Mouse (Mus musculus) CH12.LX (cell line): ENCODE data around the gene Cd59b. TPM values are rescaled to one million over a fixed set of nuclear protein-coding genes. Genes with fewer than 3 reads are reported as not detected.

ENCODE experiments used
- DNase-seq: peaks from one replicate; pipeline ENCODE4 v3.0.0-alpha.2; 2013; ENCODE audit errors: extremely low read depth
- H3K27ac ChIP-seq: 2 replicates; pipeline ENCODE4 v1.5.1; 2012; ENCODE audit warnings: low read depth, mild to moderate bottlenecking, control low read depth, moderate library complexity; ENCODE audit not compliant: insufficient read depth
- H3K27me3 ChIP-seq: replicated peaks from 2 replicates; pipeline ENCODE3; 2012; ENCODE audit warnings: inconsistent platforms
- H3K36me3 ChIP-seq, 2 experiments: replicated peaks in 1 of 2; 2 replicates each; pipeline versions ENCODE3 to v1.6.1; 2012; ENCODE audit warnings: inconsistent platforms in 1 of 2, low read length in 1 of 2, mild to moderate bottlenecking in 1 of 2, mixed read lengths in 1 of 2, moderate library complexity in 1 of 2; ENCODE audit not compliant: control insufficient read depth in 1 of 2, insufficient read depth in 1 of 2
- H3K4me1 ChIP-seq, 2 experiments: 2 replicates each; pipeline ENCODE4 v1.6.1; 2012; ENCODE audit warnings: inconsistent platforms in 1 of 2, moderate library complexity in 1 of 2; ENCODE audit not compliant: insufficient read depth in 2 of 2, control insufficient read depth in 1 of 2
- H3K4me2 ChIP-seq: 2 replicates; pipeline ENCODE4 v1.6.1; 2012; ENCODE audit warnings: low read depth, mild to moderate bottlenecking, control low read depth; ENCODE audit not compliant: poor library complexity, insufficient read depth, severe bottlenecking
- H3K4me3 ChIP-seq, 3 experiments: fragments of 150-350 bp in 1 of 3; sonication (generic) in 1 of 3; replicated peaks in 1 of 3; 2 replicates each; pipeline versions ENCODE3 to v1.5.1; 2011 to 2012; ENCODE audit warnings: low read depth in 2 of 3, low read length in 2 of 3, mild to moderate bottlenecking in 2 of 3, moderate library complexity in 2 of 3, control low read depth in 1 of 3, improper control_type of control experiment in 1 of 3, inconsistent platforms in 1 of 3, mixed read lengths in 1 of 3; ENCODE audit not compliant: poor library complexity in 1 of 3
- H3K79me2 ChIP-seq: replicated peaks from 2 replicates; pipeline ENCODE4 v1.6.1; 2012; ENCODE audit warnings: mild to moderate bottlenecking, moderate library complexity; ENCODE audit not compliant: control insufficient read depth, poor library complexity, insufficient read depth, severe bottlenecking; ENCODE audit errors: extremely low read depth
- H3K9ac ChIP-seq: 2 replicates; pipeline ENCODE4 v1.6.1; 2012; ENCODE audit warnings: low read depth, mild to moderate bottlenecking, control low read depth, moderate library complexity; ENCODE audit not compliant: insufficient read depth
- H3K9me3 ChIP-seq: replicated peaks from 2 replicates; pipeline ENCODE3; 2012; ENCODE audit warnings: low read length, inconsistent platforms, mixed read lengths
- BHLHE40 ChIP-seq: IDR thresholded peaks from 2 replicates; pipeline ENCODE4 v1.6.1; 2011; ENCODE audit warnings: mild to moderate bottlenecking, low read depth, low read length, improper control_type of control experiment
- CHD1 ChIP-seq: IDR thresholded peaks from 2 replicates; pipeline ENCODE4 v1.6.1; 2012; ENCODE audit warnings: low read depth, low read length, improper control_type of control experiment, inconsistent platforms
- CTCF ChIP-seq, 2 experiments: IDR thresholded peaks in 1 of 2; conservative IDR thresholded peaks in 1 of 2; 2 replicates each; pipeline ENCODE4 v1.5.1; 2011 to 2012; ENCODE audit warnings: low read depth in 2 of 2, low read length in 2 of 2, improper control_type of control experiment in 1 of 2, inconsistent platforms in 1 of 2, mild to moderate bottlenecking in 1 of 2, moderate library complexity in 1 of 2
- EP300 ChIP-seq: IDR thresholded peaks from 2 replicates; pipeline ENCODE4 v1.6.1; 2011; ENCODE audit warnings: low read length, improper control_type of control experiment
- HCFC1 ChIP-seq: IDR thresholded peaks from 2 replicates; pipeline ENCODE4 v1.6.1; 2012; ENCODE audit warnings: low read depth, mild to moderate bottlenecking, inconsistent platforms, low read length, improper control_type of control experiment
- JUND ChIP-seq: conservative IDR thresholded peaks from 2 replicates; pipeline ENCODE4 v1.6.1; 2011; ENCODE audit warnings: low read depth, low read length, improper control_type of control experiment
- MAZ ChIP-seq: IDR thresholded peaks from 2 replicates; pipeline ENCODE4 v1.6.1; 2012; ENCODE audit warnings: low read depth, mild to moderate bottlenecking, inconsistent platforms, low read length, improper control_type of control experiment, moderate library complexity
- MYC ChIP-seq: IDR thresholded peaks from 2 replicates; pipeline ENCODE4 v1.6.1; 2011; ENCODE audit warnings: low read depth, mild to moderate bottlenecking, improper control_type of control experiment, low read length
- NRF1 ChIP-seq: IDR thresholded peaks from 2 replicates; pipeline ENCODE4 v1.6.1; 2014; ENCODE audit warnings: low read depth, mild to moderate bottlenecking, inconsistent platforms, low read length, improper control_type of control experiment, moderate library complexity
- PAX5 ChIP-seq: IDR thresholded peaks from 2 replicates; pipeline ENCODE4 v1.6.1; 2012; ENCODE audit warnings: low read length, inconsistent platforms, mixed read lengths
- RAD21 ChIP-seq: IDR thresholded peaks from 2 replicates; pipeline ENCODE4 v1.6.1; 2011; ENCODE audit warnings: low read depth, mild to moderate bottlenecking, low read length, improper control_type of control experiment, moderate library complexity
- SMC3 ChIP-seq: IDR thresholded peaks from 2 replicates; pipeline ENCODE4 v1.6.1; 2011; ENCODE audit warnings: low read depth, low read length, improper control_type of control experiment
- dilution Hi-C: fragments of 300-500 bp; cut with MboI; formaldehyde crosslinking; loops from 2 replicates; pipeline ENCODE4 v1.14.3; 2020; ENCODE audit warnings: low sequenced_read_pairs; ENCODE audit not compliant: extremely low pct_unique_long_range_greater_than_20kb, extremely low pct_ligation_motif_present
- in situ Hi-C: fragments of 300-500 bp; cut with MboI; formaldehyde crosslinking; loops from 3 replicates; pipeline ENCODE4 v1.14.3; 2019; ENCODE audit warnings: low sequenced_read_pairs, low pct_ligation_motif_present, low pct_unique_long_range_greater_than_20kb, mixed read lengths
- polyA plus RNA-seq: library from polyadenylated mRNA; unstranded; fragments of >175 nt; gene quantifications from 2 replicates; pipeline ENCODE4 v1.2.1, GENCODE M21; 2012; ENCODE audit warnings: low read depth; ENCODE audit not compliant: insufficient read length
- total RNA-seq, 2 experiments: library from RNA; depleted of rRNA; stranded (reverse); fragments of 300-350 nt in 1 of 2; fragments of >200 nt in 1 of 2; gene quantifications; 2 replicates each; pipeline ENCODE4 v1.2.3; 2012 to 2014

Cd59b gene
- total and polyA plus RNA-seq, 3 experiments, result 0.25 to 2.1 (median 0.80) TPM

DNA sequence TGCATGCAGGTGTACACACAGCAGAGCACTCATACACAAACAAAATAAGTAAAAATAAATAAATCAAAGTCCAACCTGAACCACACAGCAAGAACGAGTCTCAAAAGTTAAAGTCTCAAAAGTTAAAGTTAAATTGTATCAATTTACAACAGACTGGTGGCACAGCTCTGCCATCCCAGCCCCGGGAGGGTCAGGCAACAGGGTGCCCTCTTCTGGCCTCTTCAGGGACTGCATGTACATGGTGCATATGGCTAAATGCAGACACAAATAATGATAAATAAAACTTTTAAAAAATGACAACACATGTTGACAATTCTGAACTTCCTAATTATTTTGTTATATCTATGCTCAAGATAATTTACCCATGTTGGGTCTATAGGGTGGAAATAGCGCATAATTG is 61.3 kb downstream of the Cd59b start:
- Histone ChIP-seq H3K4me3 (no peak overlapping the region), H3K79me2 (no peaks in the 10 kb centered on the region), H3K36me3 (no peaks in the 10 kb centered on the region), H3K4me1 (peaks cover 0 to 4% of the 10 kb centered on the region in 2 experiments; a peak in 1 of 4 replicates), H3K9ac (no peak overlapping the region), H3K27me3 (peaks cover 22% of the 10 kb centered on the region), H3K9me3 (peaks cover 4% of the 10 kb centered on the region), H3K4me2 (no peak overlapping the region), H3K27ac (no peak overlapping the region)
- dilution Hi-C loops (no loop called here), in situ Hi-C loops (loop anchor here (5.0 to 25.0 kb wide), 3 partner anchors 181 to 456 kb away; partner anchors contain the start of gene D430041D05Rik)
- peak; percentile 40 for DNase-seq
- TF ChIP-seq BHLHE40 (no peak), CTCF (conservative IDR thresholded peaks at IDR 0.05 in 1 of 2, IDR thresholded peaks at IDR 0.05 in 1 of 2; ENCODE audit: low read depth in 2 of 2, low read length in 2 of 2) (peak; percentile 46 to 68; a peak in 3 of 4 replicates), PAX5 (no peak), HCFC1 (no peak), RAD21 (peak; percentile 48), SMC3 (peak; percentile 62), JUND (no peak), MYC (no peak)

DNA sequence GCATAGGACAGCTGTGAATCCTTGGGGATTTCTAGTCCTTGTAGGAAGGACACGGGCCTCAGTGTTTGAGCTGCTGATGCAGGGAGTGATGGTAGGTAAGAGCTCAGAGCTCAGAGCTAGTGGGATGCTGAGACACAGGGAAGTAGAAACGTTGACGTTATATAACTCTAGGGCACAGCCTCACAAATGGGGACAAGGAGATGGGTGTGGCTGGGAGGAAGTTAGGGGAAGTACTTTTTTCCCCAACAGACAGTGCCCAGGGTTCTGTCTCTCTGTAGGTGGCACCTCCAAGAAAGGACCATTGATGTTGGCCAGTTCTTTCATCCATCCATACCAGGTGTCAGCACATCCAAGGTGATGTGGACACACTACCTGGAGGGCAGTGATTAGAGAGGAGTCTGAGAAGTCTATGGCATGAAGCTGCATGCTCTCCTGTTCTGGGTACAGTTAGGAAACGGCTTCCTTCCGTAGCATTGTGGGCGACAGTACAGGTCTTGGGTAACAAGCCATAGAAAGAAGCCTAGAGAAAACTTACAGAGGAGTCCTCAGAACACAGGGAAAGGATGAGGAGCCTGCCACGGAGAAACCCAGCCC is 62.7 kb downstream of the Cd59b start:
- dilution Hi-C loops (no loop called here), in situ Hi-C loops (loop anchor here (5.0 to 25.0 kb wide), 3 partner anchors 180 to 455 kb away; partner anchors contain the start of gene D430041D05Rik)
- H3K79me2 ChIP-seq, result no peaks in the 10 kb centered on the region
- TF ChIP-seq NRF1 (no peak), CHD1 (no peak), EP300 (no peak), MAZ (no peak), JUND (no peak)
- no peak overlapping the region for H3K4me3 ChIP-seq
- H3K9ac ChIP-seq, result no peak overlapping the region
- no peaks in the 10 kb centered on the region for H3K36me3 ChIP-seq
- H3K9me3 ChIP-seq, result no peaks in the 10 kb centered on the region
- H3K4me1 ChIP-seq, result peaks cover 0 to 4% of the 10 kb centered on the region in 2 experiments; a peak in 1 of 4 replicates
- no peak for DNase-seq
- peaks cover 11% of the 10 kb centered on the region for H3K27me3 ChIP-seq
- H3K27ac ChIP-seq, result no peak overlapping the region
- H3K4me2 ChIP-seq, result no peak overlapping the region
